Mouse (Mus musculus): ENCODE data around the gene Lix1. TPM values are rescaled to one million over a fixed set of nuclear protein-coding genes. Genes with fewer than 3 reads are reported as not detected.

Gene Lix1
- total RNA-seq, 2 experiments from 2014 or later: 59.6 to 65.0 TPM

DNA sequence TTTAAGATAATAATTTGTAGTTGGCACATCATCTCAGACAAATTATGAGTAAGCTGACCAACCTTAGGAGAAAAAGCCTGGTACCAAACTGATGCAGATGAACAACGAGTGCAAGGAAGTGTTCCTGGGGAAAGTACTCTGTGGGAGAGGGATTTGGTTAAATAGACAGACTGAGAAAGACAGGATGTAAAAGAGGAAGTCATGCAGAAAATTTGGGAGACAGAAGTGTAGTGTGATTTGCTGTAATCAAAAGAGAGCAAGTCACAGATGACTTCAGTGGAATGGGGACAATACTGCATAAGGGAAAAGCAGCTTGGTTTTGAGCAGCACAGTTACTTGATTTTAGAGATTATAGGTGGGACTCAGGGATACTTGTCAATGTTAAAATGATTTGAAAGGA is 5.6 kb upstream of the Lix1 start:
- H3K4me3 ChIP-seq: no peak overlapping the region
- H3K27ac ChIP-seq: no peak overlapping the region
- TF ChIP-seq CTCF (IDR thresholded peaks at IDR 0.05): no peak
- intact Hi-C loops (cut with DNase I): loop anchor here (10.0 kb wide), 1 partner anchor 168 kb away; no protein-coding TSS in a partner anchor
- no peak for DNase-seq (ENCODE audit: extremely low spot score in 1 of 2, low spot score in 2 of 2)

DNA sequence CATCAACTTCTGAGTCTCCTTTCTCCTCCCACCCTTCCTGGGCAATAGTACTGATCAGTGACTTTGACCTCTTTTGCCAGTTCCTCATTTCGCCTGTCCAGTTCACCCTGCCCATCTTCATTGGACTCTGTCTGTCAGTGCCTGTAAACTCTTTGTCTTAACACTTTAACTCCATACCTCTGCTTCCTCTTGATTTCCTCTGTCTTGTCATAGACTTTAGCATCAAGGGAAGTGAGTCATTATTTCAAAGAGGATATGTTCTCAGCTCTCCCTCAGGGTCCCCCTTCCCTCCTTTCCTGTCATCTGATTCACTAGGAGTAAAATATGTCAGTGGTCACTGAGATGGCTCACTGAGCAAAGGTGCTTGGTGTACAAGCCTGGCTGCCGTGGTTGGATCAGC is 3.8 kb upstream of the Lix1 start:
- intact Hi-C loops (cut with DNase I): loop anchor here (10.0 kb wide), 1 partner anchor 166 kb away; no protein-coding TSS in a partner anchor
- DNase-seq (ENCODE audit: extremely low spot score in 1 of 2, low spot score in 2 of 2): no peak
- TF ChIP-seq CTCF (IDR thresholded peaks at IDR 0.05): no peak
- Histone ChIP-seq H3K4me3 (no peak overlapping the region), H3K27ac (no peak overlapping the region)

DNA sequence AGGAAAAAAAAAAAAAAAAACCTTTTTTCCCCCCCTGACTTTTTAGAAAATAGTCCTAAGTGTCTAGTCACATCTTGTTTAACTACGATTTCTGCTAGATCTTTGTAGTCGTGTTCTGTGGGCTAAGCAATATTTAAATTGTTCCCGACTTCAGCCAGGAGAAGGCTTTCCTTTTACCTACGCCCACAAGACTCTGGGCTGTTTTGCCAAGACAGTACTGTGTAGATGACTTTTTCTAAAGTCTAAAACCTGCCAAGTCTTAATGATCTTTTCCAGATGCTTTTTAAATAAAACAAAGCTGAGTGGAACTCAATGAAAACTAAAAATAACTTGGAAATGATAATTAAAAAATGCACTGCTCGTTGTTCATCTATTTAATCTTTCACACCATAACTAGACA is 566 bp downstream of the Lix1 start:
- H3K4me3 ChIP-seq: peak overlapping the region; percentile 40
- intact Hi-C loops (cut with DNase I): loop anchor here (2.0 to 5.0 kb wide), 2 partner anchors 20 to 94 kb away; no protein-coding TSS in a partner anchor
- no peak for DNase-seq (ENCODE audit: extremely low spot score in 1 of 2, low spot score in 2 of 2)
- peak overlapping the region; percentile 88 for H3K27ac ChIP-seq
- no peak for TF ChIP-seq CTCF (IDR thresholded peaks at IDR 0.05)

DNA sequence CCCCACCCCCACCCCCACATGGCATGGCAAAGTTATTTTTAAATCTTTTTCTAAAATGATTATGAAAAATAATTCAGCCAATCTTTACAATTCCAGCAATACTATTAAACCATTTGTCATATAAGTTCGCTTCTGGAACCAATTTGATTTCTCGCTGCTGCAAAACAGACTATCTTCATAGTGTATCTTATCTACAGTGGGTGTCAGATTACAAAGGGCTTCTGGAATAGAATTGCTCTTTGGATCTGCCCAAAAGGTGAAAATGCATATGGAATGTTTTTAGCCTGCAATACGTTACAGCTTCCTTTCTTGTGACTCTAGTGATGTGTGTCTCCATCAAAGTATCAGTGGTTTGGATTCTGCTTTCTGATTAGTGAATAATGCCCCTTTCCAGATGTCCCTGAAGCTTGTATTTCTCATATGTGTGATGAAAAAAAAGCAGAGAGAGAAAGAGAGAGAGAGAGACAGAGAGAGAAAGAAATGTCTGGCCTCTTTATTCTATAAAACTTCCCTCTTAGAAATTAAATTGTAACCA is 1.2 kb downstream of the Lix1 start:
- TF ChIP-seq CTCF (IDR thresholded peaks at IDR 0.05): no peak
- DNase-seq (ENCODE audit: extremely low spot score in 1 of 2, low spot score in 2 of 2): no peak
- Histone ChIP-seq H3K4me3 (peak overlapping the region; percentile 40), H3K27ac (peak overlapping the region; percentile 6; the same call in 1 of the 2 replicates)
- intact Hi-C loops (cut with DNase I): loop anchor here (2.0 to 5.0 kb wide), 2 partner anchors 19 to 94 kb away; no protein-coding TSS in a partner anchor

DNA sequence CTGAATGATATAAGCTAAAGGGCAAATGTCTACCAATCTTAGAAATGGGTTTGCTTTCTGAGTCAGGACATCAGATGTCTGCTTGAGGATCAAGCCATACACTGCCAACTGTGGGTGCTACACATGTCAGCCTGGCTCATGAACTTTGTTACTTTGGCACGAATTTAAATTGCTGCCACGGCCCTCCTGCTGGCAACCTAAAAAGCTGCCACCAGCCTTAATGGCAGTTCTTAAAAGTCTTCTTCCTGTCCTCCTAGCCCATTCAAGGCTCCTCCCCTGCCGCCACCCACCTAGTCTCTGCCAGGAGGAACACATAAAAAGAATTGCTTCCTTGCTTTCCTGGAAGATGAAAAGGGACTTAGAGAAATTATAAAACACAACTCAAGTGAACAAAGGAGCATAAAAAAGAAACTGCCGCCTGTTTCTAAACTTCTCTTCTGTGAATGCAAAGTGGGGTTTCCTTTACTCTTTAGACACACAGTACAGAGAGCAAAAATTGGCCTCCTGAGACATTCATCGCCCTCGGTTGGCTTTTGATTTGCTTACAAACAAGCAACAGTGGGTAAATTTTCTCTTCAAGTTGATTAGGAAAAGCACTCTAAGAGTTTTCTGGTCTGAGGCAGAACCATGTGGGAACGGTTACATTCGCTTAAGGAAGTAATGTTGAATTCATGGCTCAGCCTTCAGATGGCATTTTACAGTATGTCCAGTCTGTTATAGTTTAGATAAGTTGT is 2.5 kb downstream of the Lix1 start:
- Histone ChIP-seq H3K4me3 (peak overlapping the region; percentile 40), H3K27ac (peak overlapping the region; percentile 34)
- TF ChIP-seq CTCF (IDR thresholded peaks at IDR 0.05): no peak
- intact Hi-C loops (cut with DNase I): loop anchor here (1.0 to 5.0 kb wide), 2 partner anchors 44 to 92 kb away; no protein-coding TSS in a partner anchor
- DNase-seq (ENCODE audit: extremely low spot score in 1 of 2, low spot score in 2 of 2): peak in 1 of 2 experiments; percentile 33

DNA sequence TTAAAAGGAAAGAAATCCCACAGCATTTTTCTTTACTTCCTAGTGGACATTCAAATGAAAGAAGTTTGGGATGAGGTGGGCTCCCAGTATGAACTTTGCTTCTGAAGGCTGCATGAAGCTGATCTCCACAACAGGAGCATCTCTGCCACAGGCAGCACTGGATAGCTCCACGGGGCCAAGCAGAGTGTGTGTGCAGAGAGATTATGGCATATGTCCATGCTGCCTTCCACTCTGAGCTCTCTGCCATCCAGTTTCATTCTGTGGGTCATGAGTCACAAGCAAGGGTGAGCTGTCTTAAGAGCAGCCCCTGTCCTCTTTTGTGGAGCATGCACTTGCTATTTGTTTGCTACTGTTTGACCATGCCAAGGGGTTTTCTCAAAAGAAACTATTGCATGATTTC is 3.1 kb downstream of the Lix1 start:
- no peak for TF ChIP-seq CTCF (IDR thresholded peaks at IDR 0.05)
- no peak overlapping the region; the same call in 1 of the 2 replicates for H3K27ac ChIP-seq
- H3K4me3 ChIP-seq: no peak overlapping the region
- intact Hi-C loops (cut with DNase I): loop anchor here (1.0 kb wide), 1 partner anchor 44 kb away; no protein-coding TSS in a partner anchor
- no peak for DNase-seq (ENCODE audit: extremely low spot score in 1 of 2, low spot score in 2 of 2)

DNA sequence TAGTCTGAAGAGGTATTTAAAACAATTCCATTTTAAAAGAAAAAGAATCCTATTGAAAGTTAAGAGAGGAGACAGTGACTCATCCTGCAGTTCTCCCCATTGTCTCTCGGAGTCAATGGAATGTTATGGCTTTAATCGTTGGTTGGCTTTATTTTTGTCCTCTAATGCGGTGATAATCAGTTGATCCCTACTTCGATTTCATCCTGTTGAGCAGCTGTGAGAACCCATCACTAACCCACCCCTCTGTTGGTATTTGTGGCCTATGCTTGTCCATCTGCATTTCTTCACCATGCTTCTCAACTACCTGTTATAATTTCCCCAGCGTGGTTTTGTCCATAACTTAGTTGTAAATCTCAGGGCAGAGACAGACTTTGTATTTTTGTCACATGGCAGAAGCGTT is 5.7 kb downstream of the Lix1 start:
- DNase-seq (ENCODE audit: extremely low spot score in 1 of 2, low spot score in 2 of 2): no peak
- intact Hi-C loops (cut with DNase I): no loop called here
- no peak for TF ChIP-seq CTCF (IDR thresholded peaks at IDR 0.05)
- no peak overlapping the region for H3K27ac ChIP-seq
- no peak overlapping the region for H3K4me3 ChIP-seq

DNA sequence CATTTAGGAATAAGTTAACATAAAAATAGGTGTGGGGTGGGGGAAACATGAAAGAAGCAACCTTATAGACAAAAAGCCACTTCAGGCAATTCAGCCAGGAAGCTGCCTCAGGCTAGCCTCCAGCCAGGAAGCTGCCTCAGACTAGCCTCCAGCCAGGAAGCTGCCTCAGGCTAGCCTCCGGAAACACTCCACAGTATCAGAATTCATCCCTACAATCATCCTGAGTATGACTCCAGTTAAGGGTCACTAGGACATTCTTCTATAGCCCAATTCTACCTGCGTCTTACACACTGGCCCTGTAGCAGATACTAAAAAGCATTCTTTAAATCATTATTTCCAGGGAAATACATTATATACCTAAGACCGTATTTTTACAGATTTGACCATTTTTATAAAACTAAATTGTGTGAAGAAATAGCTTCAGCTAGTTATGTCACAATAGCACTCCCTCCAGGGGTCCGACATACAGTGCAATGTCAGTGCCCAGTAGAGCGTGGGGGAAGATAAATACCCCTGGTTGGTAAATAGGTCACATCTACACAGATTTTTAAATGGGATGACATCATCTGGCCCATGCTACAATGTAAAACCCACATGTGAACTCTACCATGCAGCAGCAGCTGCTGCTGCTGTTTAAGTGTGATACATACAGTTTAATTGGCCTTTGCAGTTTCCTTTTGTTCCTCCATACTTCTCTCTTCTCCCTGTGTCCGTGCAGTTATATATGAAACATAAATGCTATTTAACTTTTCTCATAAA is 6.4 kb downstream of the Lix1 start:
- DNase-seq (ENCODE audit: extremely low spot score in 1 of 2, low spot score in 2 of 2): no peak
- Histone ChIP-seq H3K27ac (no peak overlapping the region), H3K4me3 (no peak overlapping the region)
- intact Hi-C loops (cut with DNase I): no loop called here
- TF ChIP-seq CTCF (IDR thresholded peaks at IDR 0.05): no peak

DNA sequence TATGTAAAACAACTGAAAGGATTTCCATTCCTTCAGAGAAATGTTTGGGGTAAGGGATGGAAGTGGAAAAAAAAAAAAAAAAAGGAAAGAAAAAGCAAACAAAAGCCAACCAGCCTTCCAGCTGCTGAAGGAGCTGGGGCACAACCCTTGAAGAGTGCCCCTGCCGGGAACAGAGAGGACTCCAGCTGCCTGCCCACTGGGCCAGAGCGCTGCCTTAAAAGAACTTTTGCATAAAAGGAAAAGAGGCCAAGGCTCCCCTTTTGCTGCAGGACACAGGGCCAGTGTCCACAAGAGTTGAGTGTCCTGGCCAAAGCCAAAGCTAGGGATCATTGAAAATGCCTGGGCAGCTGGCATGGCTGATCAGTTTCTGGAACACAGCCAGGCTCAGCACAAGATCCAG is 7.1 kb downstream of the Lix1 start:
- intact Hi-C loops (cut with DNase I): no loop called here
- Histone ChIP-seq H3K27ac (no peak overlapping the region), H3K4me3 (no peak overlapping the region)
- TF ChIP-seq CTCF (IDR thresholded peaks at IDR 0.05): peak; percentile 26
- DNase-seq (ENCODE audit: extremely low spot score in 1 of 2, low spot score in 2 of 2): peak in 1 of 2 experiments; percentile 29

DNA sequence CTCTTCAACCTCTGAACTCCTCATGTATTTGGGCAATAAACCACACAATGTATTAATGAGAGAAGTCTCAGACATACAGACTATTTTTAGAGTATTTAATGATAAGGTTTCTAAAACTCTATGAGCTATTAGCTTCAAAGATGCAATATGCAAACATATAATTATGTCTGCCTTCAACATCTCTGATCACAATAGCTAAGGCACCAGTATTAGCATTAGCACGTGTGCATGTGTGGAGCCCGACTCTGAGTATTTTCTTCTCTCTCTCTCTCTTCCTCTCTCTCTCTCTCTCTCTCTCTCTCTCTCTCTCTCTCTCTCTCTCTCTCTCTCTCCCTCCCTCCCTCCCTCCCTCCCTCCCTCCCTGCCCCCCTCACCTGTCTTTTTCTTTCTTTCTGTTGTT is 9.0 kb downstream of the Lix1 start:
- intact Hi-C loops (cut with DNase I): no loop called here
- H3K4me3 ChIP-seq: no peak overlapping the region
- H3K27ac ChIP-seq: no peak overlapping the region
- TF ChIP-seq CTCF (IDR thresholded peaks at IDR 0.05): no peak
- no peak for DNase-seq (ENCODE audit: extremely low spot score in 1 of 2, low spot score in 2 of 2)

DNA sequence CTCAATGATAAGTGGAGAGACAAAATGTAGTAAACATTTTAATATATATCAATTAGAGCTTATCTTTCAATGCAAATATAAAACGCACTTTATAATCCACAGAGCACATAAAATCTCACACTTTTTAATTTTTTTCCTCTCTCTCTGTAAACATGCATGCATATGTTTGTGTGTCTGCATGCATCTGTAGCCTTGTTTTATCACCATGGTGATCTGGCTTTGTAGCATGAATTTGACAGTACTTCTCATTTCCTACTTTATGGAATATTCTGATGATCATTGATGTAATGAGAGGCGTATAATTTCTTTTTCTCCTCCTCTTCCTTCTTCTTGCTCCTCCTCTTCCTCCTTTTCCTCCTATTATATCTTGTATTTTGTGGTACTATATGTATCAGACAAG is 9.7 kb downstream of the Lix1 start:
- intact Hi-C loops (cut with DNase I): no loop called here
- no peak for DNase-seq (ENCODE audit: extremely low spot score in 1 of 2, low spot score in 2 of 2)
- H3K4me3 ChIP-seq: no peak overlapping the region
- no peak overlapping the region for H3K27ac ChIP-seq
- TF ChIP-seq CTCF (IDR thresholded peaks at IDR 0.05): no peak

DNA sequence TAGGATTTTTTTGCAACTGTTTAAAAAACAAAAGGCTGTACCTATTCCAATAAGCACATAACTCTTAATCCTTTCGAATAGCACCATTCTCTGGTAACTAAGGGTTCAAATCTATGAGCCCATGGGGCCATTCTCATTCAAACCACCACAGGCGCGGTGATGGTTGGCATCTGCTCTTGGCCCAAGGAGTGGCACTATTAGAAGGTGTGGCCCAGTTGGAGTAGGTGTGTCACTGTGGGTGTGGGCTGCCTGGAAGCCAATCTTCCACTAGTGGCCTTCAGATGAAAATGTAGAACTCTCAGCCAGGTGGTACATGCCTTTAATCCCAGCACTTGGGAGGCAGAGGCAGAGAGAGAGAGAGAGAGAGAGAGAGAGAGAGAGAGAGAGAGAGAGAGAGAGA is 11.7 kb downstream of the Lix1 start:
- DNase-seq (ENCODE audit: extremely low spot score in 1 of 2, low spot score in 2 of 2): no peak
- no peak overlapping the region for H3K4me3 ChIP-seq
- no peak for TF ChIP-seq CTCF (IDR thresholded peaks at IDR 0.05)
- H3K27ac ChIP-seq: no peak overlapping the region
- intact Hi-C loops (cut with DNase I): no loop called here
